Mouse (Mus musculus): ENCODE measurements around the gene Ccdc92. TPM values are rescaled to one million over a fixed set of nuclear protein-coding genes. Genes with fewer than 3 reads are reported as not detected.

Gene Ccdc92
- 0.16 TPM in 2 replicates for polyA plus RNA-seq (2012; rRNA removed)

GRCm38 (mm10) chr5:124862013-124862866 lies at the start of gene Ccdc92, which contains the start of gene Zfp664:
TSS of gene Ccdc92 (minus strand) at chr5:124862424.
TSS of gene Zfp664 (plus strand) at chr5:124862691.

Other genes starting within 250 kb of the Ccdc92 start
- gene Atp6v0a2, start 233.8 kb downstream of the Ccdc92 start, polyA plus RNA-seq (2012; rRNA removed), result 5.3 and 6.2 TPM in 2 replicates
- 0.01 and 0.02 TPM in 2 replicates for gene Dnah10, start 137.3 kb downstream of the Ccdc92 start, polyA plus RNA-seq (2012; rRNA removed)
- gene Zfp664, start 267 bp upstream of the Ccdc92 start, polyA plus RNA-seq (2012; rRNA removed), result 6.9 and 8.6 TPM in 2 replicates
- gene Rflna, start 140.8 kb upstream of the Ccdc92 start, polyA plus RNA-seq (2012; rRNA removed), result 0.16 and 0.25 TPM in 2 replicates

Measured in liver, embryonic 14 days (tissue).